In genomic region chr1:151167297-151168047, GRCm38 (mm10) we compare ENCODE assay signal across 13 mouse cellular contexts. TPM values are rescaled to one million over a fixed set of nuclear protein-coding genes. Genes with fewer than 3 reads are reported as not detected.
DNase-seq lines count a peak whose midpoint lies in the region; ATAC-seq and TF ChIP-seq lines count a peak whose summit lies in the region.
"Had no signal": no experiment of that assay in that cellular context is flagged by ENCODE, and none has a peak within 500 bp of the region (broad histone marks: within the 10 kb centered on the region; RNA-seq: fewer than 3 reads in every experiment).

No protein-coding gene starts in this region.

- 27% methylated on average over 12 of the region's 12 CpGs for WGBS in stomach, embryonic 15.5 days
- WGBS in stomach, postnatal 0 days: 38% methylated on average over 12 of the region's 12 CpGs
- WGBS in hindbrain, embryonic 16.5 days: 13% methylated on average over 12 of the region's 12 CpGs
- 27% methylated on average over 12 of the region's 12 CpGs for WGBS in liver, postnatal 0 days (ENCODE audit: insufficient replicate concordance)

- DNase-seq in stomach, postnatal 0 days (ENCODE audit: low spot score): no peak
- DNase-seq in liver, postnatal 0 days: peak; percentile 18
- peak; percentile 72 for DNase-seq in yolk sac, embryonic 10.5 days (ENCODE audit: low spot score)
- no peak for DNase-seq in Muller cell, postnatal 12 days (ENCODE audit: inconsistent ontology term)
- DNase-seq in heart, postnatal 10 days: no peak
- DNase-seq in heart, postnatal 4 days: no peak
- DNase-seq: cerebellum, adult 18-20 months had no signal

- H3K4me2 ChIP-seq in stomach, embryonic 15.5 days: no peak overlapping the region
- H3K4me2 ChIP-seq in stomach, postnatal 0 days (replicated peaks; ENCODE audit: low read depth): no peak overlapping the region
- no peak overlapping the region for H3K4me2 ChIP-seq in hindbrain, embryonic 16.5 days (ENCODE audit: low read length)
- H3K4me2 ChIP-seq in liver, postnatal 0 days (ENCODE audit: low read depth, low read length): peak overlapping the region; percentile 47
- H3K4me2 ChIP-seq: heart, embryonic 11.5 days had no signal

- TF ChIP-seq CTCF in stomach, postnatal 0 days (IDR thresholded peaks at IDR 0.05; ENCODE audit: low read depth): no peak
- TF ChIP-seq CTCF in liver, postnatal 0 days (IDR thresholded peaks at IDR 0.05; ENCODE audit: low read depth): no peak

- H3K36me3 ChIP-seq in stomach, embryonic 15.5 days: no peaks in the 10 kb centered on the region
- H3K36me3 ChIP-seq in stomach, postnatal 0 days (ENCODE audit: control insufficient read depth, insufficient read depth, low read length): no peaks in the 10 kb centered on the region
- no peaks in the 10 kb centered on the region for H3K36me3 ChIP-seq in hindbrain, embryonic 16.5 days (ENCODE audit: control insufficient read depth, insufficient read depth, low read length)
- no peaks in the 10 kb centered on the region for H3K36me3 ChIP-seq in liver, postnatal 0 days (replicated peaks; ENCODE audit: insufficient read depth, low read length)

- no peak overlapping the region; the same call in 1 of the 2 replicates for H3K27ac ChIP-seq in stomach, embryonic 15.5 days
- no peak overlapping the region for H3K27ac ChIP-seq in stomach, postnatal 0 days (replicated peaks)
- no peak overlapping the region for H3K27ac ChIP-seq in hindbrain, embryonic 16.5 days (ENCODE audit: low read depth, low read length)
- H3K27ac ChIP-seq in liver, postnatal 0 days (ENCODE audit: low read depth): peak overlapping the region; percentile 83

- H3K9ac ChIP-seq in stomach, embryonic 15.5 days: no peak overlapping the region
- no peak overlapping the region for H3K9ac ChIP-seq in stomach, postnatal 0 days (ENCODE audit: low read length)
- H3K9ac ChIP-seq in hindbrain, embryonic 16.5 days (ENCODE audit: low read depth, low read length): 0 out of 2 replicates have a peak overlapping the region, but pooled peaks have one; percentile 3
- 0 out of 2 replicates have a peak overlapping the region, but pooled peaks have one; percentile 49 for H3K9ac ChIP-seq in liver, postnatal 0 days (replicated peaks)

- H3K9me3 ChIP-seq in stomach, embryonic 15.5 days: no peaks in the 10 kb centered on the region
- H3K9me3 ChIP-seq in stomach, postnatal 0 days (ENCODE audit: control insufficient read depth, low read length): no peaks in the 10 kb centered on the region
- H3K9me3 ChIP-seq in hindbrain, embryonic 16.5 days (ENCODE audit: control insufficient read depth, low read length): no peaks in the 10 kb centered on the region
- no peaks in the 10 kb centered on the region for H3K9me3 ChIP-seq in liver, postnatal 0 days (ENCODE audit: low read length)

- H3K4me3 ChIP-seq in stomach, embryonic 15.5 days (replicated peaks): no peak overlapping the region
- H3K4me3 ChIP-seq in stomach, postnatal 0 days (ENCODE audit: low read depth, low read length): no peak overlapping the region
- H3K4me3 ChIP-seq in hindbrain, embryonic 16.5 days (ENCODE audit: low read length): no peak overlapping the region
- peak overlapping the region; percentile 14; the same call in 1 of the 2 replicates for H3K4me3 ChIP-seq in liver, postnatal 0 days (ENCODE audit: low read depth, low read length)

- no peaks in the 10 kb centered on the region for H3K4me1 ChIP-seq in stomach, embryonic 15.5 days
- H3K4me1 ChIP-seq in stomach, postnatal 0 days (replicated peaks; ENCODE audit: control insufficient read depth, insufficient read depth): 0 out of 2 replicates have a peak, but pooled peaks cover 3% of the 10 kb centered on the region
- H3K4me1 ChIP-seq in hindbrain, embryonic 16.5 days (ENCODE audit: control insufficient read depth, insufficient read depth, low read depth, low read length): peaks cover 8% of the 10 kb centered on the region
- peaks cover 9% of the 10 kb centered on the region for H3K4me1 ChIP-seq in liver, postnatal 0 days (ENCODE audit: insufficient read depth)

- no peaks in the 10 kb centered on the region for H3K27me3 ChIP-seq in stomach, embryonic 15.5 days (replicated peaks)
- no peaks in the 10 kb centered on the region for H3K27me3 ChIP-seq in stomach, postnatal 0 days (ENCODE audit: control insufficient read depth, insufficient read depth, low read length)
- H3K27me3 ChIP-seq in hindbrain, embryonic 16.5 days (replicated peaks; ENCODE audit: control insufficient read depth, insufficient read depth, low read length): no peaks in the 10 kb centered on the region
- H3K27me3 ChIP-seq in liver, postnatal 0 days (ENCODE audit: insufficient read depth, low read length): no peaks in the 10 kb centered on the region

- no peak for TF ChIP-seq EP300 in stomach, postnatal 0 days (optimal IDR thresholded peaks at IDR 0.05)
- TF ChIP-seq EP300 in liver, postnatal 0 days (IDR thresholded peaks at IDR 0.05; ENCODE audit: low read depth): no peak

- intact Hi-C loops in heart, postnatal 10 days (cut with DNase I): no loop called here

- peak; percentile 15; the same call in 1 of the 2 replicates for ATAC-seq in stomach, embryonic 15.5 days (ENCODE audit: insufficient read depth, low FRiP score, low read depth)
- no peak for ATAC-seq in stomach, postnatal 0 days (ENCODE audit: low FRiP score, low TSS enrichment)
- ATAC-seq in hindbrain, embryonic 16.5 days: peak; percentile 85
- peak; percentile 74 for ATAC-seq in liver, postnatal 0 days

RNA-seq across cellular contexts. Expression of gene Gm47985, which starts 14.9 kb away (rescaled TPM):
- 0.13 and 0.17 TPM in 2 replicates for polyA plus RNA-seq in stomach, embryonic 15.5 days (2015; fragmentation: Nextera tagmentation; extraction: Ambion mirVana)
- not detected in 2 replicates for polyA plus RNA-seq in stomach, postnatal 0 days (2015; fragmentation: Nextera tagmentation; extraction: Ambion mirVana)
- not detected in 2 replicates for polyA plus RNA-seq in hindbrain, embryonic 16.5 days (2015; fragmentation: Nextera tagmentation; extraction: Ambion mirVana)
- polyA plus RNA-seq in liver, postnatal 0 days (2015; fragmentation: Nextera tagmentation; extraction: Ambion mirVana): 0.60 and 0.67 TPM in 2 replicates
- total RNA-seq in heart, postnatal 10 days (2021): under 1 TPM; 0.25 to 0.38 TPM
- total RNA-seq in heart, postnatal 4 days (2021): under 1 TPM in 1 of 2 experiments, not detected in 1; 0.29 TPM
- total RNA-seq: ES-E14 had no signal

RNA-seq across cellular contexts. Expression of gene Gm8947, which starts 24.7 kb away (rescaled TPM):
- 0.19 TPM in 1 of 2 replicates, not detected in the other for polyA plus RNA-seq in stomach, embryonic 15.5 days (2015; fragmentation: Nextera tagmentation; extraction: Ambion mirVana)
- 0.05 TPM in 1 of 2 replicates, not detected in the other for polyA plus RNA-seq in stomach, postnatal 0 days (2015; fragmentation: Nextera tagmentation; extraction: Ambion mirVana)
- not detected in 2 replicates for polyA plus RNA-seq in hindbrain, embryonic 16.5 days (2015; fragmentation: Nextera tagmentation; extraction: Ambion mirVana)
- polyA plus RNA-seq in liver, postnatal 0 days (2015; fragmentation: Nextera tagmentation; extraction: Ambion mirVana): 0.28 and 0.37 TPM in 2 replicates
- not detected for total RNA-seq in heart, postnatal 10 days (2021)
- under 1 TPM in 1 of 2 experiments, not detected in 1; 0.17 TPM for total RNA-seq in heart, postnatal 4 days (2021)
- polyA plus RNA-seq: lung, embryonic 16.5 days had no signal

RNA-seq across cellular contexts. Expression of gene Gm47995, which starts 30.8 kb away (rescaled TPM):
- 0.19 and 0.21 TPM in 2 replicates for polyA plus RNA-seq in stomach, embryonic 15.5 days (2015; fragmentation: Nextera tagmentation; extraction: Ambion mirVana)
- not detected in 2 replicates for polyA plus RNA-seq in stomach, postnatal 0 days (2015; fragmentation: Nextera tagmentation; extraction: Ambion mirVana)
- polyA plus RNA-seq in hindbrain, embryonic 16.5 days (2015; fragmentation: Nextera tagmentation; extraction: Ambion mirVana): not detected in 2 replicates
- polyA plus RNA-seq in liver, postnatal 0 days (2015; fragmentation: Nextera tagmentation; extraction: Ambion mirVana): 0.26 and 0.31 TPM in 2 replicates
- total RNA-seq in heart, postnatal 10 days (2021): not detected
- not detected for total RNA-seq in heart, postnatal 4 days (2021)
- polyA plus RNA-seq: lung, embryonic 16.5 days had no signal

RNA-seq across cellular contexts. Expression of gene 3110040M04Rik, which starts 36.4 kb away (rescaled TPM):
- 0.33 TPM in 1 of 2 replicates, not detected in the other for polyA plus RNA-seq in stomach, embryonic 15.5 days (2015; fragmentation: Nextera tagmentation; extraction: Ambion mirVana)
- not detected in 2 replicates for polyA plus RNA-seq in stomach, postnatal 0 days (2015; fragmentation: Nextera tagmentation; extraction: Ambion mirVana)
- polyA plus RNA-seq in hindbrain, embryonic 16.5 days (2015; fragmentation: Nextera tagmentation; extraction: Ambion mirVana): not detected in 2 replicates
- polyA plus RNA-seq in liver, postnatal 0 days (2015; fragmentation: Nextera tagmentation; extraction: Ambion mirVana): 0.28 TPM in 1 of 2 replicates, not detected in the other
- total RNA-seq in heart, postnatal 10 days (2021): not detected
- not detected for total RNA-seq in heart, postnatal 4 days (2021)
- polyA plus RNA-seq: lung, embryonic 16.5 days; testis, adult 2 months had no signal

RNA-seq across cellular contexts. Expression of gene Gm47996, which starts 42.5 kb away (rescaled TPM):
- polyA plus RNA-seq in stomach, embryonic 15.5 days (2015; fragmentation: Nextera tagmentation; extraction: Ambion mirVana): not detected in 2 replicates
- not detected in 2 replicates for polyA plus RNA-seq in stomach, postnatal 0 days (2015; fragmentation: Nextera tagmentation; extraction: Ambion mirVana)
- not detected in 2 replicates for polyA plus RNA-seq in hindbrain, embryonic 16.5 days (2015; fragmentation: Nextera tagmentation; extraction: Ambion mirVana)
- polyA plus RNA-seq in liver, postnatal 0 days (2015; fragmentation: Nextera tagmentation; extraction: Ambion mirVana): 0.12 and 0.20 TPM in 2 replicates
- total RNA-seq in heart, postnatal 10 days (2021): not detected
- not detected for total RNA-seq in heart, postnatal 4 days (2021)
- polyA plus RNA-seq: lung, embryonic 16.5 days had no signal

Comparison
In these comparisons a context has a peak if more than half of its experiments do, and no peak if none do; other contexts are left out.
1. H3K9ac ChIP-seq: peak in hindbrain, embryonic 16.5 days (single experiment) and liver, postnatal 0 days (single experiment); none in stomach, embryonic 15.5 days (single experiment) and stomach, postnatal 0 days (single experiment).
2. DNase-seq: peak in liver, postnatal 0 days (single experiment) and yolk sac, embryonic 10.5 days (single experiment); none in stomach, postnatal 0 days (single experiment), Muller cell, postnatal 12 days (single experiment), heart, postnatal 10 days (0 of 2) and heart, postnatal 4 days (single experiment).